Mouse (Mus musculus) gastrocnemius, postnatal 4 days (tissue): ENCODE data around the gene Tnfaip8l2. TPM values are rescaled to one million over a fixed set of nuclear protein-coding genes. Genes with fewer than 3 reads are reported as not detected.

Experiments used
- DNase-seq, 2 experiments: peaks; one replicate each; pipeline ENCODE4 v3.0.0; 2021 to 2022; ENCODE audit warnings: low spot score in 2 of 2, mixed read lengths in 2 of 2
- long read RNA-seq, 2 experiments: library from polyadenylated mRNA; stranded (forward); transcript quantifications; one replicate each; pipeline ENCODE4 v2.0.0; 2021
- total RNA-seq, 2 experiments: library from RNA; stranded (reverse); gene quantifications; 2 replicates each; pipeline ENCODE4 v1.2.3; 2021

The Tnfaip8l2 gene
- total RNA-seq: 1 to 10 TPM; 2.8 to 3.7 TPM
- long read RNA-seq, experiment 1, partial matches to known transcripts: 0 of 2 reads
- long read RNA-seq, experiment 1, other reads (novel, unspliced or antisense): 0 of 2 reads
- long read RNA-seq, experiment 2, partial matches to known transcripts: 0 of 3 reads
- long read RNA-seq, experiment 2, other reads (novel, unspliced or antisense): 0 of 3 reads

DNA sequence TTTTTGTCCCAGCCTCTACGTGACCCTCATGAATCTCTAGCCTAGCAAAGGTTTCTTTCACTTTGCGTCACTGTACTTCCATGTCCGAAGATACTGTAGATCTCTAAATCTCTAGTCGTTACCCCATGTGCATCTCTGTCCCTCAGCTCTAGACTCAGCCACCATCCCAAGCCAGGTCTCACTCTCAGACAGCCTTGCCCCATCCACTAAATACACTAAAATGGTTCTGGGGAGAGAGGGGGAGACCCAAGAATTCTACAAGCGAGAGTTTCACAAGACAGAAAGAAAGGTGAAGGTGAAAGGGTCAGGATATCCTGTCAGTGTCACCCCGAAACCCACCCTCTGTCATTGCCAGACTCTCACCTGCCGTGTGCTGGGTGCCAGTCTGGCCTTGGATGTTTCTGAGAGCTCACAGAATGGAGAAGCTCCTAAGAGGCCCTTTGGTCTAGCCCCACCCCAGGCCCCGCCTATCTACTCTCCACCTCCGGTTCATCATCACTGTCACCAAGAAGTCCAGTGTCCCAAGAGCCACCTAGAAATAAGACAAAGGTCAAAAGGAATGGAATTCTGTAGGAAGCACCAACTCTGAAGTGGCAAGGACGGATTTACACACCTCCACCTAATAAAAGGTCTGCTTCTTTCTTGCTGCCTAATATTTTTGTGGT, at the start of gene Tnfaip8l2:
Gene Tnfaip8l2, minus strand, starts transcription at position 409 of the 665 bp plus-strand sequence.
- no peak for DNase-seq

DNA sequence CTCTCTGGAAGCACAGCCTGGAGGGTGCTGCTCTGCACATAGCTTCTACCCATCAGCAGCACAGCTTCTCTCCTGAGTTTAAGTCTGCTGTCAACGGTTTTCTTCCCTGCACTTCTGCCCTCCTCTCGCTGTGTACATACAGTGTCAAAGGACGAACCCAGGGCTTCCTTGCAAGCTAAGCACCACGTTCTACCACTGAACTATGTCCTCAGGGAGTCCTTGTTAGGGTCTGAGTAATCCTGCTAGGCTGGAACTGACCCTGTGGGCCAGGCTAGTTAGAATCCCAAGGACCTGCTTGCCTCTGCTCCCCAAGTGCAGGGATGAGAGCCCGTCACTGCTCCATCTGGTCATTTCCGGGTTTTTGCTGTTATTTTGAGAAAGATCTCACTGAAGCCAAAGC, 44.7 kb upstream of the Tnfaip8l2 start:
- DNase-seq: no peak

DNA sequence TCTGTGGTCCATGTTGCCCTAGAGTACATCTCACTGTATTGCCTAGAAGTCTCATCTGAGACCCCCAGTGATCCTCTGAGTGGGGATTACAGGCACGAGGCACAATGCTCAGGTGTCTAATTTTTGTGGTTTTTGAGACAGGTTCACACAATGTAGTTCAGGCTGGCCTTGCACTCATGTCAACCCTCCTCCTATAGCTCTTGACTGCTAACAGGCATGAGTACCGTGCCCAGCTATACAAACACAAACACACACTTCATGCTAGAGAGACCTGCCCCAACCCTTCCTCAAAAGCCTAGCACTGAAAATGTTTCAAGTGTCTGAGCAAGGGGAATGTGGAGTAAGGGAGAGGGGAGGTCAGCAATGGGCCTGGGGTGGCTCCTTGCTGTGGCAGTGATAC, 43.9 kb upstream of the Tnfaip8l2 start:
- no peak for DNase-seq

DNA sequence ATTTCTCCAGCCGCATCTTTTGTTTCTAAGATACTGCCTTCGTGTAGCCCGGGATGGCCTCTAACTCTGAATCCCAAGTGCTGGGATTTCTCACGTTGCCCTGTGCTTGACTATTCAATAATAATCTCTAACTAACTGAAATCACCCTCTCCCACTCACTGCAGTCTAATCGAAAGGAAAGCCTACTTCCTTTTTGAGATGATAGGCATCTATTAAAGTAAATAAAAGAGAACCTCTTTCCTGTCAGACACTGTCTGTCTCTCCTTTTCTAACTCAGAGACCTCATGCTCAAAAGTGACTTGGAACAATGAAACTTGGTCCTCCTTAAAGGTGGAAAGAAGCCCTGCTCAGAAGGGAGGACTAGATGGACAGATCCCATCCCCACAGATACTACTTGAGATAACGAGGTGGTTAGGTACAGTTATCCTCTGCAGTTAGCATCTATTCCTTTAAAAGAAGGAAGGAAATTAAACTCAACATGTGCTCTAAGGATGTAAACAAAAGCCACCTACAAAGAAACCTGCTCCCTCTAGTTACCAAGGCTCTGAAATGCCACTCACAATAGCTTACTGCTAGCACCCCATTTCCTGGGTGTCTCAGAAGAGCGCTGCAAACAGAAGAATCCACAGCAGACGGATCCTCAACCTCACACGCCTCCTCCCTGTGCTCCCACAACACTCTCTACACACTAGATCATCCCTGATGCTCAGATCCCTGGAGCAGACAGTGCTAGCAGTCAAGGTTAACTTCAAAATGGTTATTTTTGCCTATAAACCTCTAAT, 42.8 kb upstream of the Tnfaip8l2 start:
- no peak for DNase-seq

DNA sequence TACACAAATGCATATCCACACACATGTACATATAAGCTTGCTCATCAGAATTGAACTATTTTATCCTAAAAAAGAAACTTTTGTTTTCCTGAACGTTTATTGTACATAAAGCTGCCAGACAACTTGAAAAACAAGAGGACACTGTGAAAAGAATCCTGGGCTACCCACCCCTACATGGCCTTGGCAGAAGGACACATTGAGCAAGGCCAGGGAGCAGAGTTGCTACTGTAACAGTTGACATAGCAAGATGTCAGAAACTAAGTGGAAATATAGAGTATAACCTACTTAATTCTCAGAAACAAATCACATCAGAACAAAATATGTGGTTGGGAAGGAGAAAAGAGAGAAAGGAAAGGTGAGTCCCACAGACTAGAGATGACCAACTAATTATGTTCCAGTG, 39.7 kb upstream of the Tnfaip8l2 start:
- no peak for DNase-seq

DNA sequence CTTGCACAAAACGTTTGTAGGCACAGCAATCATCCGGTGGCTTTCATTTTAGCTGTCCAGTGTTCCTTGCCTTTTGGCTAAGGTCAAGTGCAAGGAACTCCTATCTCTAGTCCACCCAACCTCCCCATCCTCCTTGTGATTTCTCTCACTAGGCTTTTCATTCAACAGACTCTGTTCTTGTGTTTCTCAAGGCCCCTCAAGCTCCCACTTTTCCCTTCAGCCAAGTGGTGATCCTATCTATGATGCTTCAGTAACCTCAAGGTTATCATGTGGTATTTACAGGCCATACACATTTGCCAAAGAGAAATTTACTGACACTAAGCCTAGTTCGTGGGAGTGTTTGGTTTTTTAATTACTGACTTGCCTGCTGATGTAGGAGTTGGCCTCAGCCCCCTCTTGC, 37.7 kb upstream of the Tnfaip8l2 start:
- DNase-seq: no peak

DNA sequence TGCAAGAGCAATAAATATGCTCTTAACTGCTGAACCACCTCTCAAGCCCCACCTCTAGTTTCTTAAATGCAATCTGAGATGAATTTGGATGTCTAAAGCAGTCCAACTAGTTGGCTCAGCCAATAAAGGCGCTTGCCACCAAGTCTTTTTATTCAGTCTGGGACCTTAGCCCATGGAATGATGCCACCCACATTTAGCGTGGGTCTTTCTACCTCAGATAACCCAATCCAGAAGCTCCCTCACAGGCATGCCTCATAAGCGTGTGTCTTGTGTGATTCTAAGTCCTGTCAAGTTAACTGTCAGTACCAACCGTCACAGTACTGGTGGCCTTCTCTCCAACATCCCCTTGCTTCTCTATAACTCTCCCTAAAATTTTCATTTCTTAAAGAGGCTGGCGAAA, 36.8 kb upstream of the Tnfaip8l2 start:
- DNase-seq: no peak

DNA sequence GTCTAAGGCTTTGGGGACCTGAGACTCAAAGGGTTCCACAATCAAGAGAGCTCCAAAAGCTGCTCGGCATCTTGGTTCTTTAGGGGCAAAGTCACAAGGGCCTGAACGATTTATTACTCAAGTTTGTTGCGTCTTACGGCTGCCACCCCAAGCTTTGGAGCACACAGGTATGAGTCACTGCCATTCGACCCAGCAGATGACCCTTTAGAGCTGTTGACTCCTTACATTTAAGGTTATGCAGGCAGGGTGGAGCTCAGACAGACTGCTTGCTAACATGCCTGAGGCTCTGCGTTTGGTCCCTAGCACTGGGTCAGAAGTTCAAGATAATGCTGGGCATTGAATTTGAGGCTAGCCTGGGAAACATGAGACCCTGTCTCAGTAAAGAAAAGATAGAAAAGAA, 35.4 kb upstream of the Tnfaip8l2 start:
- DNase-seq: no peak

DNA sequence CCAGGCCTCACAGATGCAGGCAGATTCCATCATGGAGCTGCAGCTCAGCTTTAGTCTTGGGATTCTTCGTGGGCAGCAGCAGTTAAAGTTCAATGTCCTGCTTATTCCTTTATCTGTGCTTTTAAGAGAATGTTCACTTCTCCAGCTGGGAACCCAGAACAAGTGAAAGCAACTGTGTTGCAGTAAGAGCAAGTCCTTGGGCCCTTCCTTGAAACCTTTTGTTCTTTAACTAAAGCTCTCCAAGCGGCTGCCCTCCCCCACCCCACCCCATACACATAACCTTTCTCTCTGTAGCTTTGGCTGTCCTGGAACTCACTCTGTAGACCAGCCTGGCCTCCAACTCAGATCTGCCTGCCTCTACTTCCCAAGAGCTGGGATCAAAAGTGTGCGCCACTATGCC, 34.3 kb upstream of the Tnfaip8l2 start:
- no peak for DNase-seq

DNA sequence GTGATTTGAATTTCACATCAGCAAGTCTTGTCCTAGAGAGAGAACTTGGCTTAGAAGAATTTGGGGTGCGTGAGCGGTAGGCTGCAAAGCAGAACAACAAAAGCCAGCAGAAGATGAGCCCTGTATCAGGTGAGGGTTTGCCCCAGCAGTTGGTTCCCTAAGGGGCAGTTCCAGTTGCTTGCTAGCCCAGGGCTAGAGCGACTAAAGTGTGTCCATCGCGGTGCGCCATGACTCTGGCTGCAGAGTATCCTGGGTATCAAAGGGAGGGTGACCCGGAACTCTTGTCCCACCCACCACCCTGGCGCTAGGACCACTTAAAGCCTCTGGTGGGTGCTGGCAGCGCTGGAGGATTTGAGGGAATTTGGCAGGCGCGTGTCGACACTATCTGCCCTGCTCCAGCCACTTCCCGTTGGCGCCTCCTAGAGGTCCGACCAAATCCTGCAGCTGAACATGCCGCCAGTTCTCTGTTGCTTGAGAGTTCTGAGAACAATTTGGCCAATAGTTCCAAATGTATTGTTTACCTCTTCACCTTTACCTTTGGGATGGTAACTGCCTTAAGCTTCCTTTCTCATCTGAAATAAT, 31.9 kb upstream of the Tnfaip8l2 start:
- peak; percentile 72 to 85 for DNase-seq

DNA sequence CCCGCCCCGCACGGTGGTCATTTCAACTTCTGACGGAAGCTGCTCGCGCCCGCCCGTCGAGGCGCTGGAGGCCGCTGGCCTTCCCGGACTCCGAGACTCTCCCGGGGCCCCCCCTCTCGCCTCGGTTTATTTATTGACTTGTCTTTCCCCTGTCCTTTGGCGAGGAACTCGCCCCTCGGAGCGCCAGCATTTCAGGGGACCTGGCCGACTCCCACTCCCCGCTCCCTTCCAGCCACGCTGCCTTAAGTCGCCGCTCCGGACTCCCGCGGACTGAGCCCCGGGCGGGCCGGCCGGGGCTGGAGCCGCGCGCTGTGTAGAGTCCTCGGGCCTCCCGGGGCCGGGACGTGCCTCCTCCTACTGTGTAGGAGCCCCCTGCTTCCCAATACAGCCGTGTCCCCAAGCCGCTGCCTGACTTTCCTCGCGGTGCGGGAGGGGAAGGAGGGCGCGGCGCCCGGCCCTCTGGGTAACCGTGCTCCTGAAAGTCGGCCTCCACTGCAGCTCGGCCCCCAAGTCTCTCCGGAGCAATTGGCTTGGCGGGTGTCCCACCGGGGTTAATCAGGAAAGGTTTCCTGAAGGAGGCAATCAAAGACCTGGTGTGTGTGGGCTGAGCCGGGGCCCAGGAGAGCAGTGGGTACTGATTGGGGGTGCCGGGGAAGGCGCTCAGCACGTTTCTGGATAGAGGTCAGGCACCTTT, 31.2 kb upstream of the Tnfaip8l2 start:
- peak; percentile 32 to 50 for DNase-seq

DNA sequence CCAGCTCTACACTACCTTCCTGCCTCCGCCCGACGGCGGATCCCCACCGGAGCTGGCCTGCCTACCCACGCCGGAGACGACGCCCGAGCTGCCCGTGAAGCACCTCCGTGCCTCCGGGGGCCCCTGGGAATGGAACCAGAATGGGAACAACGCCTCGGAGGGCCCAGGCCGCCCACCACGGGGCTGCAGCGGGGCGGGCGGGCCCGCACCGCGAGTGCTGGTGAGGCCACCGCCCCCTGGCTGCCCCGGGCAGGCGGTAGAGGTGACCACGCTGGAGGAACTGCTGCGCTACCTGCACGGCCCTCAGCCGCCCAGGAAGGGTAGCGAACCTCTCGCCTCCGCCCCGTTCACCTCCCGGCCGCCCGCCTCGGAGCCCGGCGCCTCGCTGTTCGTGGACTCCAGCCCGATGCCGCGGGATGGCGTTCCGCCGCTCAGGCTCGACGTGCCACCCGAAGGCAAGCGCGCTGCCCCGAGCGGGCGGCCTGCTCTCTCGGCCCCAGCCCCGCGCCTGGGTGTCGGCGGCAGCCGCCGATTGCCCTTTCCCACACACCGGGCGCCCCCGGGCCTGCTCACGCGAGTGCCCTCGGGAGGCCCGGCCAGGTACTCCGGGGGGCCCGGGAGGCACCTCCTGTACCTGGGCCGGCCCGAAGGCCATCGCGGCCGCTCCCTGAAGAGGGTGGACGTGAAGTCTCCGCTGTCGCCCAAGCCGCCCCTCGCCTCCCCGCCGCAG, 30.5 kb upstream of the Tnfaip8l2 start:
- DNase-seq: peak; percentile 28 to 38

DNA sequence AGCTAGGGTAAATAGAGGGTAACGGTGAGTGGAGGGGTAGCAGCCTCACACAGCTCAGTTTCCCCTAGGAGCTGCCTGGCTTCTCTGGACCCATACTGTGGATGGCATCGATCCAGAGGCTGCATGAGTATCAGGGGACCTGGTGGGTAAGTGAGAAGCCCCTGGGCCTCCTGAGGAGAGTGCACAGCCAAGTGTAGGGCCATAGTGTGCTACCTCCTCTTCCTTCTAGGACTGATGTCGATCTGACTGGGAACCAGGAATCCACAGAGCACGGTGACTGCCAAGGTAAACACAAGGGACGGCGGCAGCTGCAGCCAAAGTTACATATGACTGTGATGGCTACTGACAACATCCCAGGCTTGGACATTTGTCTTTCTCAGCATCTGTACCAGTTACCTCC, 28.9 kb upstream of the Tnfaip8l2 start:
- peak in 1 of 2 experiments; percentile 14 for DNase-seq

DNA sequence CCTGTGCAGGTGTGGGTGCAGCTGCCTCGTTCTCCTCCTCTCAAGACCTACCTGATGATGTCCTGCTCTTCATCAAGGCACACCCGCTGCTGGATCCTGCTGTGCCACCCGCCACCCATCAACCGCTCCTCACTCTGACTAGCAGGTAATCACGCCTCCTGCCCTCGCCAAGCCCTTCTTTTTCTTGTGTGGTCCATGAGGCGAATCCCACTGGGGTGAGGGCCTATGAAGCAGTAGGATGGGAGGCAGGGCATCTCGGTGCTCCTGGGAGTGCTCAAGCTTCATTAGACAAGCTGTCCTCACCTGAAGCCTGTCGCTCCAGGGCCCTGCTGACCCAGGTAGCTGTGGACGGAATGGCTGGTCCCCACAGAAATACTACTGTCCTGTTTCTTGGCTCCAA, 27.8 kb upstream of the Tnfaip8l2 start:
- DNase-seq: no peak

DNA sequence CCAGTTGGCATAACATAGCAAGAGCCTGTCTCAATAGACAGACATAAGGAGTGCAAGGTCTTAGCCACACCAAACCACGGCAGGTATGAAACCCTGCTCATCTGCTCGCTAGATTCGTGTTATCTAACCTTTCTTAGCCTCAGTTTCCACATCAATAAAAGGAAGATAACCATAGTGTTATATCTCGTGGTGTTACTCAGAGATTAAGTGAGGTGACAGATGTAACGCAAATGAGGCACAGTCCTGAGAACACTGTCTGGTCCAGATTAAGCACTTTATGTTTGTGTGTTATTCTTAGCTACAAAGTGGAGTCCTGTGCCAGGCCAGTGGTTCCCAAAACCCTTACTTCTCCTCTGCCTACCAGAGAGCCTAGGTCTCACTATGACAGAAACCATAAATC, 22.7 kb upstream of the Tnfaip8l2 start:
- DNase-seq: no peak

DNA sequence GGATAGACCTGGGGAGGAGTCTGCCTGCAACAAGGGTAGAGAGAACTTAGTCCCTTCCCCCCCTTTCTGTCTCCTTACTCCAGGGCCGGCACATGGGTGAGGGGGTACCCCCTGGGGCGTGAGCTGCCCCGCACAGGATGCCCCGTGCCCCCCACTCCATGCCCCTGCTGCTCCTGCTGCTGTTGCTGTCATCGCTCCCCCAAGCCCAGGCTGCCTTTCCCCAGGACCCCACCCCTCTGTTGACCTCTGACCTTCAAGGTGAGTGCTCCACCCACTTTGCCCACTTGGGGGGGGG, 22.0 kb upstream of the Tnfaip8l2 start:
- DNase-seq: no peak

DNA sequence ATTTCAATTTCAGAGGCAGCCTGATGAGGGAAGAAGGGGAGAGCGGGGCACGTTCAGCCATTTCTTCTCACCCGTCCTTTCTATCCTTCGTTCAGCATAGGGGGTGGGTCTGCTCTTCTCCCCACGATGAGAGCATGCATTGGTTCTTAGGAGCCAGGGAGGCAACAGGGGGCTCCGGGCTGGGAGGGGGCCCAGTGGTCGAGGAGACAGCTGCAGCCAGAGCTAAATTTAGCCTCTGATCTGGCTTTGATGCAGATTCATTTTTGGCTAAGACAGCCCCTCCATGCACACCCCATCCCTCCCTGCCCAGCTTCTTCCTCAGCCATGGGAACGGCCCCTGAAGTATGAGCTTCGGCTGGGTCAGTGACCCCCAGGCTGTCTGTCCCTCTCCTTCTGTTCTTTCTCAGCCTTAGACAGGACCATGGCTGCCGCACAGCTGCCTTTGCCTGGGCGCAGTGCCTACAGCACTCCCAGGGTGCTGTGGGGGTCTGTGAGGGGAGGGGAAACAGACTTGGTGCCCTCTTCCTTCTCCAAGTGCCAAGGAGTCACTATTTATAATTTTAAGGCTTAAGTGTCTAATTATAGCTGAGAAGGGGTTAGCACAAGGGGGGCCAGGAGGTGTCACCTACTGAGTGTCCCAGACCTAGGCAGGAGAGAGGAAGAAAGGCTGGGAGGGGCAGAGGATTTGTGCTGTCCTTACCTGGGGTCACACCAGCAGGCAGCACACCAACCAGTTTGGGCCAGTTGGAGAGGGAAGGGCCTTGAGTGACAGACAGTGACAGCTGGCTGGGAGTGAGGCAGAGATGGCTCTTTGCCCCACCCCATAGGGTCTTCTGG, 21.5 kb upstream of the Tnfaip8l2 start:
- DNase-seq: peak in 1 of 2 experiments; percentile 65

DNA sequence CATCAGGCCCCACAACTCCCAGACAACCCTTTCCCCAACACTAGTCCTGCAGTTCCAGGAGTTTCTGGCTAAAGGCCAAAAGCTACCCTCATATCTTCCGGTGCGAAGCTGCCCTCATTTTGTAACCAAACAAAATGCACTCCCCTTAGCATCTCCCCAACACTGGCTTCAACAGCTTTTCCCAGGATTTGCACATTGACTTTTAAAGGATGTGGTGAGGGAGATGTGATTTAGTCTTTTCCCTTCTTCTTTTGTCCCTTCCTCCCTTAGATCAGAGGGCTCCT, 20.1 kb upstream of the Tnfaip8l2 start:
- DNase-seq: no peak

DNA sequence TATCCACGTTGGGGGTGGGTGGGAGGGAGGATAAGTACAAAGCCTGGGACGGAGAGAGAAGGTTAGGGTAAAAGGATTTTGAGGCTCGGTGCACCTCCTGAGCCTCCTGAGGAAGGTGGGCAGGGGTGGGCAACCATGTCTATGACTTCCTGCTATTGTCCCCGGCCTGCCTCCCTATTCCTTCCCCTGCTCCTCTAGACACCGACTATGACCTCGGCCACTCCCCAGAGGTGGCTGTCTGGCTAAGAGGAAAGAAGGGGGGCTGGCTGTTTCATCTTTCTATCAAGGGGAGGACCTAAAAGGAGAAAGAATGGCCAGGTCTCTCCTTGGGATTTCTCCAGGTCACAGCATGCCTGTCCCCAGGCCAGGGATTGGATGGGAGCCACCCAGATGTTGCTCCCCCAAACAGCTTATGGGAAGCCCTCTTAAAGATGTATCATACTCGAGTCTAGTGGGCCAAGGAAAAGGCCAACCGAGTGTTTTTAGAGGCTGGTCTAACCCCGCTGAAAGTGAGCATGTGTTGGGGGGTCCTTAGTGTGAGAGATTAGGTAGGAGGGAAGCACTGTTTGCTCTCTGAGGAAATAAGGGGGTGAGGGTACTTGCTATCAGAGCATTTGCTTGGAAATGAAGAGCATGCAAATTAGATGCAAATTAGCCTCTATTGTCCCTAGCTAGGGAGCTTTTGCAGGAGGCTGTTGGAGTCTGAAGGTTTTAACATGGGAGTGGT, 19.6 kb upstream of the Tnfaip8l2 start:
- DNase-seq: peak; percentile 34 to 59
